Mouse (Mus musculus) liver, embryonic 14.5 days (tissue): Measurements from ENCODE around the gene Pald1. TPM values are rescaled to one million over a fixed set of nuclear protein-coding genes. Genes with fewer than 3 reads are reported as not detected.

Experiments used
- ATAC-seq: fragments of 200-750 bp; cut with Nextera tagmentation; 2 replicates; pipeline ENCODE4 v1.8.0; 2017; ENCODE audit warnings: moderate number of reproducible peaks, mild to moderate bottlenecking, moderate library complexity; ENCODE audit not compliant: insufficient read depth
- DNase-seq, 3 experiments: peaks; one replicate each; pipeline ENCODE4 v3.0.0-alpha.2; 2012 to 2013; ENCODE audit warnings: low read depth in 3 of 3, low spot score in 3 of 3
- H3K27ac ChIP-seq: fragments of 300-500 bp; sonication (generic); 2 replicates; pipeline ENCODE4 v1.5.1; 2014; ENCODE audit warnings: moderate library complexity, mild to moderate bottlenecking, control low read depth, inconsistent platforms
- H3K27me3 ChIP-seq: fragments of 300-500 bp; sonication (generic); 2 replicates; pipeline ENCODE4 v1.6.1; 2014; ENCODE audit warnings: mild to moderate bottlenecking, low read length, moderate library complexity; ENCODE audit not compliant: control insufficient read depth, insufficient read depth
- H3K36me3 ChIP-seq: fragments of 300-500 bp; sonication (generic); replicated peaks from 2 replicates; pipeline ENCODE4 v1.6.1; 2014; ENCODE audit warnings: low read depth; ENCODE audit not compliant: control insufficient read depth, insufficient read depth
- H3K4me1 ChIP-seq, 2 experiments: fragments of 200-500 bp in 1 of 2; fragments of 300-500 bp in 1 of 2; sonication (generic) in 1 of 2; replicated peaks; 2 replicates each; pipeline ENCODE4 v1.6.1; 2012 to 2014; ENCODE audit warnings: antibody characterized with exemption in 1 of 2, inconsistent platforms in 1 of 2, low read length in 1 of 2; ENCODE audit not compliant: control insufficient read depth in 2 of 2, insufficient read depth in 2 of 2
- H3K4me2 ChIP-seq: fragments of 300-500 bp; sonication (generic); 2 replicates; pipeline ENCODE4 v1.6.1; 2014; ENCODE audit warnings: low read depth, mild to moderate bottlenecking, control low read depth, moderate library complexity
- H3K4me3 ChIP-seq, 2 experiments: fragments of 200-500 bp in 1 of 2; fragments of 300-500 bp in 1 of 2; sonication (generic) in 1 of 2; 2 replicates each; pipeline ENCODE4 v1.5.1; 2012 to 2014; ENCODE audit warnings: low read depth in 2 of 2, low read length in 2 of 2, mild to moderate bottlenecking in 2 of 2, control low read depth in 1 of 2, inconsistent platforms in 1 of 2, moderate library complexity in 1 of 2; ENCODE audit not compliant: insufficient read depth in 1 of 2
- H3K9ac ChIP-seq: fragments of 300-500 bp; sonication (generic); replicated peaks from 2 replicates; pipeline ENCODE4 v1.6.1; 2014; ENCODE audit warnings: mild to moderate bottlenecking, control low read depth, moderate library complexity
- H3K9me3 ChIP-seq: fragments of 300-500 bp; sonication (generic); 2 replicates; pipeline ENCODE4 v1.6.1; 2016; ENCODE audit warnings: low read length, mixed read lengths; ENCODE audit not compliant: control insufficient read depth
- CTCF ChIP-seq: IDR thresholded peaks from 2 replicates; pipeline ENCODE4 v1.5.1; 2016; ENCODE audit warnings: antibody characterized with exemption, low read depth, control low read depth
- EP300 ChIP-seq: IDR thresholded peaks from 2 replicates; pipeline ENCODE4 v1.6.1; 2016; ENCODE audit warnings: antibody characterized with exemption, low read depth
- WGBS: fragments of 180-500 bp; shearing (Covaris S2); extraction: QIAGEN DNeasy Blood & Tissue Kit; methylation state at CpG from one replicate; pipeline ENCODE4 v1.1.7; 2014; ENCODE audit not compliant: insufficient replicate concordance; 5-methylcytosine and 5-hydroxymethylcytosine counted together
- polyA plus RNA-seq, 2 experiments: library from polyadenylated mRNA; depleted of rRNA in 1 of 2; stranded (reverse) in 1 of 2; unstranded in 1 of 2; fragments of >200 nt; fragmentation: Nextera tagmentation in 1 of 2; extraction: Ambion mirVana in 1 of 2; gene quantifications; 2 replicates each; pipeline versions ENCODE4 v1.2.1 to v1.2.3; 2012 to 2014

Pald1 gene
- 3.5 and 4.4 TPM in 2 replicates for polyA plus RNA-seq (2012; rRNA removed)
- polyA plus RNA-seq (2014; fragmentation: Nextera tagmentation; extraction: Ambion mirVana), result 3.8 and 4.0 TPM in 2 replicates

DNA sequence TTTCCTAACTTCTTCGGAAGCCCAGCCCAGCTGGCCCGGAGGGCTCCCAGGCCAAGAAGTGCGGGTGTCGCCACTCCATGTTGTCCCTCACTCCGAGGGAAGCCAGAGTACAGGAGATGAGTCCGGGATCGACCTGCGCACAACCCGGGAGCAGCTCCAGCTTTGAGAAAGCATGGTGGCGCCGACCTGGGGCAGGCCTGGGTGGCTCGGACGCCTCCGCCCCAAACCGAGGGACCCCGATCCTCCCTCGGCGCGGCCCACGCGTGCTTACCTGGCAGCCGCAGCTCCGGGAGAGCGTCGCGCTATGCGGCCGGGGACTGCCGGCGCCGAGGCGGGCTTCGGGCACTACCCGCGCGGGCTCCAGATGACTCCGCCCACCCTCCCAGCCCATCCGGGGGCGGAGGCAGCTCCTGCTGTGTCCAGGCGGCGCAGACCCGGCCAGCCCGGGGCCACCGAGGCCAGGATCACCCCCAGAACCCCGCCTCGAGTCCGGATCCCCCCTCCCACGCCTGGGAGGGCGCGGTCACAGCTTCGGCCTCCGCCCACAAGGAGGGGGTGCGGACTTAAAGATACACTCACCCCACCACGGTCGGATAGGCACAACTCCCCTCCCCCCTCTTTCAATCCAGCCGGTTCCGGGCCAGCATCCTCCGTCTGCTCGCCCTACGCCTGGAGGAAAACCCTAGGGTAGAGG, at the start of gene Pald1:
Pald1 (minus strand) TSS at position 510 of the 694 bp plus-strand sequence.
- Histone ChIP-seq H3K9me3 (no peaks in the 10 kb centered on the region), H3K9ac (peak within 1 kb of the TSS; percentile 7; the same call in 1 of the 2 replicates), H3K4me1 (peaks cover 0 to 10% of the 10 kb centered on the region in 2 experiments; a peak in 2 of 4 replicates), H3K27ac (no peak within 1 kb of the TSS), H3K27me3 (peaks cover 35% of the 10 kb centered on the region), H3K4me3 (peak within 1 kb of the TSS; percentile 48 to 57), H3K36me3 (no peaks in the 10 kb centered on the region), H3K4me2 (peak within 1 kb of the TSS; percentile 64)
- TF ChIP-seq CTCF, result no peak
- no peak for TF ChIP-seq EP300
- DNase-seq (peak in 2 of 3 experiments; percentile 25 to 26), ATAC-seq (peak; percentile 76)
- whole genome bisulfite sequencing, result under 1% methylated on average over 60 of the region's 60 CpGs

DNA sequence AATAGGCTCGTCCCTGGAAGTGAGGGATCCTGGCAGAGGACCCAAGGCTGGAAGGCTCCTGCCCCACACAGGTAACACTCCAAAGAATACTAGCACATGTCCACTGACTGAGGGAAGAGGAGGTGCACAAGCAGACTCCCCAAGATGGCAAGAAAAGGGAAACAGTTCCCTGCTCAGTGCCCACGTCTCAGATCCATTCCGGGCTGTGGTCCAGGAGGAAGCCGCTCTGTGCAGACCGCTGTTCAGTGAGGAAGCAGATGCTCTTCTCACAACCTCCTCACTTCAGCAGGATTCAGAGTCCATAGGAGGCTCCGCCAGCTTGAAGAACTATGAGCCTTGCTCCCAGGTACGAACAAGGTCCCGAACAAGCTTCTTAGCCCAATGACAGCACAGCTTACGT, 48.0 kb upstream of the Pald1 start:
- peaks cover 53% of the 10 kb centered on the region for H3K36me3 ChIP-seq
- no peaks in the 10 kb centered on the region; a peak in 1 of 4 replicates for H3K4me1 ChIP-seq
- no peak overlapping the region for H3K4me2 ChIP-seq
- ATAC-seq, result no peak
- no peak overlapping the region for H3K4me3 ChIP-seq
- TF ChIP-seq CTCF (no peak), EP300 (no peak)
- no peaks in the 10 kb centered on the region for H3K9me3 ChIP-seq
- no peak overlapping the region for H3K9ac ChIP-seq
- no peak overlapping the region for H3K27ac ChIP-seq
- no peak for DNase-seq
- 89% methylated on average over 9 of the region's 9 CpGs for WGBS
- H3K27me3 ChIP-seq, result no peaks in the 10 kb centered on the region

DNA sequence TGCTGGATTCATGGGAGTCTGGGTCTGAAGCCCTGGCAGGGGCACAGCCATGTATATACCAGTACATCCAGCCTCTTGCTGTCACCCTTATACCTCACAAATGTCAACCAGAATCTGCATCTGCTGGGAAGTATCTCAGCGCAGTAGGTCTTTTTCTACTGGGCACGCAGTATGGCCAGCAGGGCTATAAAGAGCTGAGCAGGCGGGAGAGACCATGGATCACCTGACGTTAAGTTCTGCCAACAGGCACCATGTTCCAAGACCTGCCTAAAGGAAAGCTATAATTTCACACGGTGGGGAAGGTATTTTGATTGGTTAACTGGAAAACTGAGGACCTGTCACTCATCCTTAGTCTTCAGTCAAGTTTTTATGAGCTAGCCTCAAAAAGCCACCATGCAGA, 45.7 kb upstream of the Pald1 start:
- DNase-seq, result no peak
- ATAC-seq, result no peak
- Histone ChIP-seq H3K4me3 (no peak overlapping the region), H3K27ac (no peak overlapping the region), H3K9ac (no peak overlapping the region), H3K4me1 (peaks cover 0 to 15% of the 10 kb centered on the region in 2 experiments; a peak in 2 of 4 replicates), H3K4me2 (no peak overlapping the region), H3K27me3 (no peaks in the 10 kb centered on the region), H3K36me3 (peaks cover 35% of the 10 kb centered on the region), H3K9me3 (no peaks in the 10 kb centered on the region)
- WGBS, result 83% methylated on average over 5 of the region's 5 CpGs
- TF ChIP-seq EP300 (no peak), CTCF (no peak)

DNA sequence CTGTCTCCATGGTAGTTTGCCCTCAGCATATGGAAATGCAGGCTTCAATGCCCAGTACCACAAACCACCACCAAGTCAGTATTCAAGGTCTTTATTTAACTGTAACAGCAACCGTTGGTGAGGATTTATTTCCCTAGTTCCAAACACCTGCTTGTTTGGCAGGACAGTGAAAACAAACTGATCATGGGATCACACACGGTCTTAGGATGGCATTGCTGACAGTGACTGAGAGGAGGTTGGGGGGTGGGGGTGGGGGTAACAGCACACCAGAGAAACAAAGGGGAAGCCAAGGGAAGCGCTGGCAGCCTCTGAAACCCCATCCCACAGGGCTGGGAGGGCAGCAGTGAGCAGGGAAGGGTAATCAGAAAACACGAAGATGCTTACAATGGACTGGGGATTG, 45.1 kb upstream of the Pald1 start:
- no peak overlapping the region for H3K4me3 ChIP-seq
- 67% methylated on average over 4 of the region's 4 CpGs for WGBS
- H3K9ac ChIP-seq, result no peak overlapping the region
- H3K4me1 ChIP-seq, result peaks cover 0 to 15% of the 10 kb centered on the region in 2 experiments; a peak in 2 of 4 replicates
- H3K4me2 ChIP-seq, result no peak overlapping the region
- H3K9me3 ChIP-seq, result no peaks in the 10 kb centered on the region
- no peak overlapping the region for H3K27ac ChIP-seq
- H3K27me3 ChIP-seq, result no peaks in the 10 kb centered on the region
- peaks cover 28% of the 10 kb centered on the region for H3K36me3 ChIP-seq
- DNase-seq (no peak), ATAC-seq (no peak)
- TF ChIP-seq EP300 (no peak), CTCF (no peak)

DNA sequence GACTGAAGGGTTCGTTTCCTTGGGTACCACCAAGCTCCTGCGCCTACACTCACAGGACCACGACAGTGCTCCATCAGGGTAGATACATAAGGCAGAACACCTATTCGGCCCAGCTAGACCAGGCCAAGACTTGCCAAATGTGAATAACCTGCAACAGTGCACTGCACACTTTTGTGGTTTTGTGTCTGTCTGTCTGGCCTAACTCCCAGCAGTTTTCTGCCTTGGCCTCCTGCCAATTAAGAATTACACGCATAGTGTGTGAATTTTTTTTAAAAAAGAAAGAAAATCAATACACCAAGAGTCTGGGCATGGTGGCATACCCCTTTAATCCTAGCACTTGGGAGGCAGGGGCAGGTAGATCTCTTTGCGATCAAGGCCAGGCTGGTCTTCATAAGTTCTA, 44.6 kb upstream of the Pald1 start:
- peaks cover 0 to 15% of the 10 kb centered on the region in 2 experiments; a peak in 2 of 4 replicates for H3K4me1 ChIP-seq
- WGBS, result 72% methylated on average over 6 of the region's 6 CpGs
- H3K4me3 ChIP-seq, result no peak overlapping the region
- peaks cover 24% of the 10 kb centered on the region for H3K36me3 ChIP-seq
- no peak for ATAC-seq
- no peak overlapping the region for H3K27ac ChIP-seq
- H3K4me2 ChIP-seq, result no peak overlapping the region
- no peaks in the 10 kb centered on the region for H3K9me3 ChIP-seq
- TF ChIP-seq CTCF, result no peak
- H3K9ac ChIP-seq, result no peak overlapping the region
- DNase-seq, result no peak
- H3K27me3 ChIP-seq, result no peaks in the 10 kb centered on the region
